Mouse (Mus musculus) liver, embryonic 16.5 days (tissue): ENCODE measurements around the gene Col4a2. TPM values are rescaled to one million over a fixed set of nuclear protein-coding genes. Genes with fewer than 3 reads are reported as not detected.

Experiments used
- ATAC-seq: fragments of 200-750 bp; cut with Nextera tagmentation; 2 replicates; pipeline ENCODE4 v1.8.0; 2017; ENCODE audit warnings: low read depth, mild to moderate bottlenecking, moderate number of reproducible peaks, moderate library complexity
- H3K27ac ChIP-seq: fragments of 300-500 bp; sonication (generic); 2 replicates; pipeline ENCODE4 v1.5.1; 2014; ENCODE audit warnings: mild to moderate bottlenecking, low read length
- H3K27me3 ChIP-seq: fragments of 300-500 bp; sonication (generic); 2 replicates; pipeline ENCODE4 v1.6.1; 2014; ENCODE audit warnings: low read depth, low read length, mixed read lengths; ENCODE audit not compliant: control insufficient read depth, insufficient read depth
- H3K36me3 ChIP-seq: fragments of 300-500 bp; sonication (generic); 2 replicates; pipeline ENCODE4 v1.6.1; 2014; ENCODE audit warnings: mild to moderate bottlenecking; ENCODE audit not compliant: control insufficient read depth, insufficient read depth
- H3K4me1 ChIP-seq: fragments of 300-500 bp; sonication (generic); 2 replicates; pipeline ENCODE4 v1.6.1; 2014; ENCODE audit warnings: low read depth, low read length, mixed read lengths; ENCODE audit not compliant: control insufficient read depth
- H3K4me2 ChIP-seq: fragments of 300-500 bp; sonication (generic); 2 replicates; pipeline ENCODE4 v1.6.1; 2014; ENCODE audit warnings: low read depth, low read length, mixed read lengths
- H3K4me3 ChIP-seq: fragments of 300-500 bp; sonication (generic); 2 replicates; pipeline ENCODE4 v1.5.1; 2014; ENCODE audit warnings: low read depth, mild to moderate bottlenecking, low read length
- H3K9ac ChIP-seq: fragments of 300-500 bp; sonication (generic); 2 replicates; pipeline ENCODE4 v1.6.1; 2014; ENCODE audit warnings: low read depth, low read length
- H3K9me3 ChIP-seq: fragments of 300-500 bp; sonication (generic); replicated peaks from 2 replicates; pipeline ENCODE4 v1.6.1; 2016; ENCODE audit warnings: low read length; ENCODE audit not compliant: control insufficient read depth
- WGBS: fragments of 180-500 bp; shearing (Covaris S2); extraction: QIAGEN DNeasy Blood & Tissue Kit; methylation state at CpG from one replicate; pipeline ENCODE4 v1.1.7; 2014; ENCODE audit not compliant: insufficient replicate concordance; 5-methylcytosine and 5-hydroxymethylcytosine counted together
- polyA plus RNA-seq: library from polyadenylated mRNA; unstranded; fragments of >200 nt; fragmentation: Nextera tagmentation; extraction: Ambion mirVana; gene quantifications from 2 replicates; pipeline ENCODE4 v1.2.1, GENCODE M21; 2015

The Col4a2 gene
- polyA plus RNA-seq, 1 experiment from 2014 or later = 9.2 TPM

GRCm38 (mm10) chr8:11457278-11457677 lies 144.7 kb downstream of the Col4a2 start:
- H3K4me2 ChIP-seq = no peak overlapping the region
- no peak overlapping the region for H3K9ac ChIP-seq
- no peak overlapping the region for H3K4me3 ChIP-seq
- no peak for ATAC-seq
- H3K9me3 ChIP-seq = no peaks in the 10 kb centered on the region
- peak overlapping the region; percentile 45; the same call in 1 of the 2 replicates for H3K27ac ChIP-seq
- WGBS = 63% methylated on average over 3 of the region's 3 CpGs
- H3K27me3 ChIP-seq = no peaks in the 10 kb centered on the region
- H3K36me3 ChIP-seq = no peaks in the 10 kb centered on the region
- H3K4me1 ChIP-seq = peaks cover 6% of the 10 kb centered on the region

- H3K9me3 ChIP-seq = no peaks in the 10 kb centered on the region
- 28% methylated on average over 12 of the region's 12 CpGs for WGBS
- H3K27me3 ChIP-seq = no peaks in the 10 kb centered on the region
- no peaks in the 10 kb centered on the region for H3K36me3 ChIP-seq
- H3K9ac ChIP-seq = no peak overlapping the region
- H3K4me1 ChIP-seq = peaks cover 6% of the 10 kb centered on the region
- no peak overlapping the region for H3K4me3 ChIP-seq
- H3K27ac ChIP-seq = peak overlapping the region; percentile 80
- H3K4me2 ChIP-seq = peak overlapping the region; percentile 40
- peak; percentile 79 for ATAC-seq
Measured at GRCm38 (mm10) chr8:11457981-11458836, 145.6 kb downstream of the Col4a2 start.

DNA sequence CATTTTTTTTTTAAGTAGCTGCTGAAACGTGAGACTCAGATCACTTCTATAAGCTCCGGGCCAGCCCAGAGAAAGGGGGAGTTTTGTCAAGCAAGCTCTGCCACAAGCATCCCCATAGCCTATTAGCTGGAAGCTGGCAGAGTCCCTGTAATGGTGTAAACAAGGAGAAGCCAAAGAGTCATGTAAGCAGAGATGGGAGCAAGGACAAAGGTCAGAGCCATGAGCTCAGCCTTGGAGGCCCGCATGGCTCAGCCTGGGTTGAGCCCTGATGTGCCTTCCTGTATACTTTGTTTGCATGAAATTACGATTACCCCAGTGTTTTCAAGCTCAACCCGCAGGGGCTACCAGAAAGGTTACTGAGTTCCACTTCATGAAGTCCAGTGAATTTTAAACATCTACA lies 146.4 kb downstream of the Col4a2 start:
- H3K27me3 ChIP-seq = no peaks in the 10 kb centered on the region
- 50% methylated on average over 5 of the region's 5 CpGs for WGBS
- ATAC-seq = peak; percentile 80
- H3K36me3 ChIP-seq = no peaks in the 10 kb centered on the region
- peaks cover 6% of the 10 kb centered on the region for H3K4me1 ChIP-seq
- H3K27ac ChIP-seq = peak overlapping the region; percentile 80
- H3K4me3 ChIP-seq = no peak overlapping the region
- peak overlapping the region; percentile 40 for H3K4me2 ChIP-seq
- H3K9me3 ChIP-seq = no peaks in the 10 kb centered on the region
- H3K9ac ChIP-seq = no peak overlapping the region

GRCm38 (mm10) chr8:11460934-11461333 lies 148.3 kb downstream of the Col4a2 start:
- H3K9ac ChIP-seq = no peak overlapping the region
- peaks cover 13% of the 10 kb centered on the region for H3K4me1 ChIP-seq
- ATAC-seq = no peak
- H3K4me3 ChIP-seq = no peak overlapping the region
- 28% methylated on average over 2 of the region's 2 CpGs for WGBS
- H3K27me3 ChIP-seq = no peaks in the 10 kb centered on the region
- no peaks in the 10 kb centered on the region for H3K36me3 ChIP-seq
- no peaks in the 10 kb centered on the region for H3K9me3 ChIP-seq
- no peak overlapping the region for H3K4me2 ChIP-seq
- no peak overlapping the region for H3K27ac ChIP-seq

DNA sequence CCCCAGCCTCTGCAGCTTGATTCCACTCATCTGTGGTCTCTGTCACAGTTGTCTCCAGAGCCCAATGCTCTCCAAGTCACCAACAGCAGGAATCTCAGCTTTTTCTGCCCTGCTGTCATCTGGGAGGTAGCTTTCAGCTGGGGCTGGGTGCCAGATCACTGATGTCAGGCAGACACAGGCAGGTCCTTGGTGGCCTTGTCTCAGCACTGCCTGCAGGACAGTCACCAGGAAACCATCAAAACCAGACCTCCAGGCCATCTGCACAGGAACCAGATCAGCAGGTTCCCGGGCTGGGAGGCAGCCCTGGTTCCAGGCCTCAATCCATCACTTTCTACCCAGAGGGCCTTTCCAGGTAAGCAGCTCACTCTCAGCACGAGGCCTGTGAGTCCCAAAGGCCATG lies 149.2 kb downstream of the Col4a2 start:
- 54% methylated on average over 2 of the region's 2 CpGs for WGBS
- Histone ChIP-seq H3K9me3 (no peaks in the 10 kb centered on the region), H3K4me3 (no peak overlapping the region), H3K9ac (no peak overlapping the region), H3K27me3 (no peaks in the 10 kb centered on the region), H3K4me2 (no peak overlapping the region), H3K27ac (no peak overlapping the region), H3K36me3 (no peaks in the 10 kb centered on the region), H3K4me1 (peaks cover 13% of the 10 kb centered on the region)
- ATAC-seq = no peak

- no peaks in the 10 kb centered on the region for H3K27me3 ChIP-seq
- no peak overlapping the region for H3K9ac ChIP-seq
- peaks cover 11% of the 10 kb centered on the region for H3K4me1 ChIP-seq
- H3K36me3 ChIP-seq = no peaks in the 10 kb centered on the region
- H3K4me2 ChIP-seq = no peak overlapping the region
- no peak overlapping the region for H3K4me3 ChIP-seq
- no peak for ATAC-seq
- no peaks in the 10 kb centered on the region for H3K9me3 ChIP-seq
- no peak overlapping the region for H3K27ac ChIP-seq
- 63% methylated on average over 4 of the region's 4 CpGs for WGBS
Measured at GRCm38 (mm10) chr8:11462641-11463040, 150.0 kb downstream of the Col4a2 start.

DNA sequence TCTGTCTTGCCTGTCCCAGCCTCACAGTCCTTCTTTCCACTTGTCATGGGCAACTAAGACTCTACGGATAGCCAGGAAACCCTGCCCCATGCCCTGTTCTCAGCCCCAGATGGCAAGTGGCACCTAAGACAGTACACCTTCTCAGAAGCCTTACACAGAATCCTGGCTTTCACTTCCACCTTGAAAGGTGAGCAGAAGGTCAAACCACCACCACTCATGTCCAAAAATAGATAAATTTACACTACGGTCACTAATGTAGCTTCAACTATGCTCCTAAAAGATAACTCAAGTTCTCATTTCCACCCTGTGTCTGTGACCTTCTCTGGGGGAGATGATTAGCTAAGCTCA lies 150.9 kb downstream of the Col4a2 start:
- H3K9me3 ChIP-seq = no peaks in the 10 kb centered on the region
- WGBS = 51% methylated on average over 2 of the region's 2 CpGs
- no peaks in the 10 kb centered on the region for H3K36me3 ChIP-seq
- no peak overlapping the region for H3K27ac ChIP-seq
- no peak overlapping the region for H3K4me3 ChIP-seq
- H3K4me2 ChIP-seq = no peak overlapping the region
- H3K9ac ChIP-seq = no peak overlapping the region
- no peaks in the 10 kb centered on the region for H3K27me3 ChIP-seq
- no peak for ATAC-seq
- peaks cover 9% of the 10 kb centered on the region for H3K4me1 ChIP-seq

GRCm38 (mm10) chr8:11463889-11464706 lies 151.5 kb downstream of the Col4a2 start:
- Histone ChIP-seq H3K27ac (no peak overlapping the region; the same call in 1 of the 2 replicates), H3K9me3 (no peaks in the 10 kb centered on the region), H3K27me3 (no peaks in the 10 kb centered on the region), H3K9ac (no peak overlapping the region), H3K4me1 (peaks cover 9% of the 10 kb centered on the region), H3K36me3 (no peaks in the 10 kb centered on the region), H3K4me3 (no peak overlapping the region), H3K4me2 (no peak overlapping the region)
- WGBS = 30% methylated on average over 12 of the region's 12 CpGs
- ATAC-seq = peak; percentile 50

GRCm38 (mm10) chr8:11464707-11464964 lies 152.0 kb downstream of the Col4a2 start:
- WGBS = 48% methylated on average over 3 of the region's 3 CpGs
- Histone ChIP-seq H3K4me2 (no peak overlapping the region), H3K27me3 (no peaks in the 10 kb centered on the region), H3K4me1 (peaks cover 9% of the 10 kb centered on the region), H3K27ac (no peak overlapping the region), H3K9ac (no peak overlapping the region), H3K4me3 (no peak overlapping the region), H3K36me3 (no peaks in the 10 kb centered on the region), H3K9me3 (no peaks in the 10 kb centered on the region)
- 0 out of 2 replicates have a peak, but pooled peaks have one; percentile 8 for ATAC-seq
